Mouse (Mus musculus) thymus, adult 2 months (tissue): ENCODE measurements around the gene Tcf19.

ENCODE experiments used
- CTCF ChIP-seq: fragments of 200-500 bp; IDR thresholded peaks from 2 replicates; pipeline ENCODE4 v1.5.1; 2012; ENCODE audit warnings: mild to moderate bottlenecking, control low read depth, low read length, moderate library complexity, borderline replicate concordance; ENCODE audit not compliant: control insufficient read depth, poor library complexity, insufficient read depth; ENCODE audit errors: extremely low read depth
- POLR2A ChIP-seq: fragments of 200-500 bp; IDR thresholded peaks from 2 replicates; pipeline ENCODE4 v1.6.1; 2012; ENCODE audit warnings: mild to moderate bottlenecking, low read length, control low read depth, moderate library complexity; ENCODE audit not compliant: control insufficient read depth, poor library complexity, insufficient read depth; ENCODE audit errors: extremely low read depth

GRCm38 (mm10) chr17:35544001-35544400 is 27.4 kb upstream of the Tcf19 start:
- TF ChIP-seq POLR2A (no peak), CTCF (no peak)
